Mouse (Mus musculus) brown adipose tissue, adult 24 weeks (tissue): ENCODE results near the gene Camk2d. TPM values are rescaled to one million over a fixed set of nuclear protein-coding genes. Genes with fewer than 3 reads are reported as not detected.

Experiments
- H3K27ac ChIP-seq: fragments of 200-500 bp; replicated peaks from 2 replicates; pipeline ENCODE4 v1.5.1; 2012; ENCODE audit warnings: low read depth, mild to moderate bottlenecking, low read length
- H3K4me1 ChIP-seq: fragments of 200-500 bp; 2 replicates; pipeline ENCODE4 v1.6.1; 2012; ENCODE audit warnings: low read length, mixed read lengths; ENCODE audit not compliant: control insufficient read depth, insufficient read depth, insufficient read length
- H3K4me3 ChIP-seq: fragments of 200-500 bp; 2 replicates; pipeline ENCODE4 v1.5.1; 2012; ENCODE audit warnings: low read depth, mild to moderate bottlenecking, low read length, moderate library complexity; ENCODE audit not compliant: insufficient read depth
- polyA plus RNA-seq: library from polyadenylated mRNA; stranded (reverse); fragments of >200 nt; gene quantifications from 2 replicates; pipeline ENCODE4 v1.2.4, GENCODE M21; 2012; ENCODE audit not compliant: missing spikeins, insufficient read depth, insufficient read length

The Camk2d gene
- polyA plus RNA-seq, 1 experiment, result 52.5 TPM

DNA sequence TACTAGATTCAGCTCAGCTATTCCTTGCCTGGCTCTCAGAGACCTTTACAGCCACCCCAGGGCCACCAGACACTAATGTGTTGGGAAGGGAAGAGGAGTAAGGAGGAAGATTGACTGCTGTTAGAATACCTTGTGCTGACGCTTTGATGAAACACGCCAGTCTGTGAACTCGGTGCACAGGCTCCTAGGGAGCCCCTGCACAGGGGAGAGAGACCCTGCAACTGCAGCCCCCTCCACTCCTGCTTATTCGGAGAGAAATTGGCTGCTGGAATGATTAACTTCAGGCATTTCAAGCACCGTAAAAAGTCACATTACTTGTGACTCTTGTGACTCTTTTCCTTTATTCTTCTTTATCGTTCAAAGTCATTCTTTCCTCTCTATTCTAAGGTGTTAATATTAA is 75.2 kb downstream of the Camk2d start:
- no peak overlapping the region for H3K27ac ChIP-seq

DNA sequence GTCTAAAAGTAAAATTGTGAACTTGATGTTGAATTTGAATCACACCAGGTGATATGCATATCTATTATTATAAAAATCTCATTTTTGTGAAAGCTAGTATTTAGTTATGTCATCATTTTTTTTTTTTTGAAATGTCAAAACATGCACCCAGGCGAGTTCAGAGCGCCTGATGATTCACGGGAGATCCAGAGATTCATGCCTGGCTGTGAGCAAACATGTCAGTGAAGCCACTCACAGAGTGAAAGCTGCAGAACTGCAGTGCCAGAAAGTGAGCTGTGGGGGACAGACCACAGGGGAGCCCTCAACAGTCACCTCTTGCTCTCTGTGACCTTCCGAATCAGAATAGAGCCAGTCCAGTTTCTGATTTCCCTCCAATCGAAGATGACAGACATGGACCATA is 84.9 kb downstream of the Camk2d start:
- no peak overlapping the region for H3K27ac ChIP-seq
- H3K4me3 ChIP-seq, result no peak overlapping the region
- H3K4me1 ChIP-seq, result peaks cover 6% of the 10 kb centered on the region

More for the DNA sequence above, 75.2 kb downstream of the Camk2d start:
- Histone ChIP-seq H3K4me1 (peaks cover 13% of the 10 kb centered on the region), H3K4me3 (no peak overlapping the region)

DNA sequence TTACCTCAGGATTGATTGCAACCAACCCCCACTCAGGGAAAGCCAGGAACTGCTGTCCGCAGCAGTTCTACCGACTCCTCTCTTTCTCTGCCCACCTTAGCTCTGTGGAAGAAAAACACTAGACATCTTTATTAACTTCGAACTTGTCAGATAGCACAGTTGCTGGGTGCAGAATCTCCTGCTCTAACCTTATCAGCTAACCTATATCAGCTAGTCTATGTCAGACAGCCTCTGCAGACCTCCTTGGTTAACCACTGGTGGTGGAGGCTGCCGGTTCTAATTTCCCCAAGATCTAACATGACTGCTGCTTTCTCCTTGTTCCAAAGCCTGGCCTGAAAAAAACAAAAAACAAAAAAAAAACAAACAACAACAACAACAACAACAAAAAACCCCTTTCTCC is 85.9 kb downstream of the Camk2d start:
- Histone ChIP-seq H3K27ac (no peak overlapping the region), H3K4me3 (no peak overlapping the region)

DNA sequence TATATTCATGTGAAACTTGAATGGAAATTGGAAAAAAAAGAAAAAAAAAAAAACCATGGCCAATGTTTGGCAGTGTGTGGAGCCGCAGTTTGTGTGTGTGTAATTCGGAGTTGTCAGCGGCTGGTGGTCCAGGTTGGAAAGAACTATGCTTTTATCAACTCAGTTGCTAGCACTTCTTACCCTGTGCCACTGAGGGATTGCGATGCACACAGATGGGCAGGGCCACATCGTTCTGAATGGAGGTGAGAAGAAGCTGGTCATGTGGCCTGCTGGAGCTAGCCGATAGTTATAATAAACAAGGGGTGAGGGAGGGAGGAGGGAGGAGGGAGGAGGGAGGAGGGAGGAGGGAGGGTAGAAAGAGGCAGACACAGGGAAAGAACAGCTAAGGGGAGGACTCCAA is 89.3 kb downstream of the Camk2d start:
- Histone ChIP-seq H3K4me1 (peaks cover 6% of the 10 kb centered on the region), H3K27ac (no peak overlapping the region)

More for the DNA sequence above, 85.9 kb downstream of the Camk2d start:
- peaks cover 6% of the 10 kb centered on the region for H3K4me1 ChIP-seq

DNA sequence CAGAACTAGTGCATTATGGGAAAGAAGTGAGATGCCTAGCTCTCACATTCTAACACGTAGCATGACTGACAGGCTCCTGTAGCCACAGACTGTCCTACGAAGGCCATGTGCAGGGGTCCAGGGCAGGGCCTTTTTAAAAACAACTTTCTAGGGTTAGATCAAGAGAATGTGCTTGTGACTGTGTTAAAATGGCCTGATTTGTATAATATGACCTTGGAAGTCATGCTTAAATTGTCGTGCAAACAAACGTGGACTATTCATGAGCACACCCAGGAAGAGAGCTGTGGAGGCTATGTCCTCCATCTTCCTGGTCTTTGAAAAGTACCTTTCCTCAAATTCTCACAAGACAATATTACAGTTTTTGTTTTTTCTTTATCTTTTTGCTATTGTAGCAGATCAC is 91.0 kb downstream of the Camk2d start:
- no peak overlapping the region for H3K27ac ChIP-seq
- peaks cover 5% of the 10 kb centered on the region for H3K4me1 ChIP-seq
- no peak overlapping the region for H3K4me3 ChIP-seq

More for the DNA sequence above, 89.3 kb downstream of the Camk2d start:
- no peak overlapping the region for H3K4me3 ChIP-seq

DNA sequence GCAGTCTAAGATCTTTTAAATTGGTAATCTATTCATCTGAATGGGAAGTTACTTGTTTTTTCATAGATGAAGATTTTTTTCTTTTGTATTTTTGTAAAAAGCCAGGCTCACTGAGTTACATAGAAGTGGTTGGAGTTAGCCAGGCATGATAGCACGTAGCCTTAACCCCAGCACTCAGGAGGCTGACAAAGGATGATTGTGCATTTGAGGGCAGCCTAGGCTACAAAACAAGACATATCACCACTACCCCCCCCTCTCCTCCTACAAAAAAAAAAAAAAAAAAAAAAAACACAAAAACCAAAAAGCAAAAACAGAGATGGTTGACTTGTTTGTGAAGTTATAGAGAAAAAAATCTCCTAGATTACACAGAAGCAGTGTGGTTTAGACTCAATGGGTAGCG is 92.4 kb downstream of the Camk2d start:
- Histone ChIP-seq H3K27ac (no peak overlapping the region), H3K4me1 (peaks cover 9% of the 10 kb centered on the region), H3K4me3 (no peak overlapping the region)

DNA sequence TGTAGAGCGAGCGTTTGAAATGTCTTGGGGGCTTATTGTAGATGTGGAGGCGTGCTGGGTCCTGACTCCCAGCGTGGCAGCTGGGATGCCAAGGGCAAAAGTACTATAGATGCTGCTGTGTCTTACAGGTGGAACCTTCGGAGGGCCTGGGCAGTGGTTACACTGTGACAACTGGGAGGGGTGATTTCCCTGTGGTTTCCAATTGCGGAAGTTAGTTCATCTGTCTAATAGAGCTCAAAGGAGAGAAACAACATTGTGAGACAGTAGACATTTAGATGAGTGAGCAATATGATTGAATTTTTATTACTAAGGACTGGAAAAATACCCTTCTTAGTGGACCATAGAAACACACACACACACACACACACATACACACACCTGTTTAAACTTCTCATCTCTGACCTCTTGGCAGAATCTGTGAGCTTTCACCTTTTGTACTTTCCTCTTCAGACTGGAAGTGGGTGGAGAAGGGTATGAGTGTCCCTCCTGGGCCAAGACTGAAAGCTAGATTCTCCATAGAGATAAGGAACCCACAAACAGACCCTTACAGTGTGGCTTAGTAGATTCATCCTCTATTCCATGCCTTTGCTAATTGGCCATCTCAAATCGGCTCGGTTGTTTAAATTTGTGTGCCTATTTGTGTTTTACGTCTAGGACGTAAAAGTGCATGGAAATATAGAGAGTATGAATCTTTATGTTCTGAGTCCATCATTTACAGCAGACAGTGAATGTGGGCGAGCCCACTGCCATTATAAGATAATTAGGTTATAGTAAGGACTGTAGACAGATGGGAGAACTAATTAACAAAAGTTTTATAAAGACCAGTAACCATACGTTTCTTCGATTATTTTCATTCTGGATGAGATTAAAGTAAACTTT is 94.8 kb downstream of the Camk2d start:
- Histone ChIP-seq H3K4me1 (peaks cover 16% of the 10 kb centered on the region), H3K4me3 (no peak overlapping the region), H3K27ac (no peak overlapping the region)

DNA sequence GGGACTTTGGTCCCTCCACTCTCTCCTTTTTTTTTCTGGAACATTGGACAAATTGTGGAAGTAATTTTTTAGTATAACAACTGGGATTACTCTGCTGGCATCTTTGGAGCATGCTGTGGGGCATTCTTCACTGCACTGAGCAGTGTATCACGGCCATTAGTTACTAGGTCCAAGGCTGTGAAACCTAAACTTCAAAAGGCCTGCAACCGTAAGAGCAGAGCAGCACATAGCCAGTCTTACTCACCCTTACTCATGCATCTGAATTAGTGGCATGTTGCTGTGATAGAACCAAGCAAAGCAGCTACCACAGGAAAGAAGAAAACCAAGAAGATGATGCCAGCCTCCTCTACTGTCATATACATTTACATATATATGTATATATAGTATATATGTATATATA is 95.5 kb downstream of the Camk2d start:
- Histone ChIP-seq H3K27ac (no peak overlapping the region), H3K4me3 (no peak overlapping the region), H3K4me1 (peaks cover 16% of the 10 kb centered on the region)

DNA sequence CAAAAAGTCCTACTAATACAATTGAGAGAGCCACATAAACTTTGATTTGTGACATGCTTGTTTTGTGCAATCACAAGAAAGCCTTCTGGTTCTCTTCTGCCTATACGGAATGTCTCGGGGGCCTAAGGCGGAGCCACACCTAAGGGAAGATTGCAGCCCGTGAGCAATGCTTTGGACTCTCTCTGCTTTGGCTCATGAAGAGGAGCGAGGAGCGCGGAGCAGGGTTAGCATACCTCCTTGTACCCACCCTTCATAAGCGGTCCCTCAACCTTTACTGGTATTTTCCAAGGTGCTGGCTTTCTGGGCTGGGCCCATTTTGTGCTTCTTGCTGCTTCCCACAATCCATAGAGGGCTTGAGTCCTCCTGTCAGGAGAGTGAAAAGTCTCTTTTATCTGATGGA is 96.7 kb downstream of the Camk2d start:
- Histone ChIP-seq H3K27ac (peak overlapping the region; percentile 86), H3K4me1 (peaks cover 16% of the 10 kb centered on the region), H3K4me3 (peak overlapping the region; percentile 55)

DNA sequence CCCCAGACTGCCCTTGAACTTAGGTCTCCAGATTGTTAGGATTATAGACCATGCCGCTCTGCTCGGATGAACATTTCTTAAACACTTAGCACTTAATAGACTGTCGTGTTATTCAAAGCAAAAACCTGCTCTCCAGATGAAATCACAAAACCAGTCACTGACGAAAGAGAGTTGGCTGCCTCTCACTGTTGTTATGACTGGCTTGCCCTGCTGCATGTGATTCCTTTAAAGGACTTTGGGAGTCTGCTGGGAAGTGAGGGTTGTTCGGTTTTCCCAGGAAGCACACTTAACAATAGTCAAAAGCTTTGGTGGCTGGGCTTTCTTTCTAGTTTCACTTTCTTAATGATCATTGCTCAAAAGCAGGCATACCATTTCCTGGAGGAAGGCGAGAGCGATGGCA is 97.2 kb downstream of the Camk2d start:
- Histone ChIP-seq H3K4me3 (peak overlapping the region; percentile 55), H3K4me1 (peaks cover 16% of the 10 kb centered on the region), H3K27ac (peak overlapping the region; percentile 86)

DNA sequence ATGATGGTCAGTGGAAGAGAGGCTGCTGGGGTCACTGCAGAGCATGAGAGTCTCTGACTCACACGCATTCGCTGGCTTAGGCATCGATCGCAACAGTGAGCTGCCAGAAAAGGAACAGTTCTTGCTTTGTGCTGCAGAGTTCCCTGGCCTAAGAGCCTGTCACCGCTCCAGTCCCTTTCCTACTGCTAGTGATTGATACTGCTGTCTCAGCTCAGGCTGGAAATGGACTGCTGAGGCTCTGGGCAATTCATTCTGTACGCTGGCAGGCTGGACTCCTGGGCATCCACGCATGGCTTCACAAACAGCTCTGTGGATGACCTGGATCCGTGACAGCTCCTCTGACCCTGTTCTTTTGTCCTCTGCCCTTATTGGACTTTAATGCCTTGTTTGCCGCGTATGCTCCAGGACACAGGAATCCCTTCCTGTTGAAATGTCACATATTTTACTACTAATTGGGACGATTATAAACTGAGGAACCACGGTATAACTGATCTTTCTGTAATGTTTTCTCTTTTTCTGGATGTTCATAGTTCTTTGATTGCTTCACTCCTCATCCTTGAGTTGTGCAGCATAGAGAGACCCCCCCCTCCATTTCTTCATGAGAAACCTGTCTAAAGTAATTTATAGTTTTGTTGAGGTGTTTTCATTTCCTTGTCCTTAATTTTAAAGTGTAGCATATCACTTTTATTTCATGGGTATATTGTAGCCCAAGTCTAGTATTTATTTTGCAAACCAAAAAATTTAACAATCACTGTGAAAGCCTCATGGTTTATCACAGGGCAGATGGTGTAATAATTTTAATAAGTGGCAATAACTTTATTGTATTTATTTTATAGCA is 99.6 kb downstream of the Camk2d start:
- Histone ChIP-seq H3K4me1 (peaks cover 14% of the 10 kb centered on the region), H3K4me3 (no peak overlapping the region), H3K27ac (peak overlapping the region; percentile 51)

DNA sequence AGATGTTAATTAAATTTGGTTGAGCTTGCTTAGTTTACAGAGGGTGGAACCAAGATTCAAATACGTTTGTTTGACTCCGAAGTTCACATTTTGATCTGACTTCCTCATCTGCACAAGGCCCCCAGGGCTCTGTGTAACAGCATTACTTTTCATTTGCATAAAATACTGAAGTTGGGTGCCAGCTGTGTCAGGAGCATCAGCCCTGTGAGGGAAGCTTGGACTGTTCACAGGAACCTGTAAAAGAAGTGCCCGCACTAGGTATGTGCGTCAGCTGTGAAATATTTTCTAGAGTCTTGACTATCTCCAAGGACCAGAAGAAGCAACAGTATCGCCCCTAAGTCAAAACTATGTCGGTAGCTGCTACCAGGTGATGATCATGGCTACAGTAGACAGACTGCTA is 100.5 kb downstream of the Camk2d start:
- Histone ChIP-seq H3K27ac (no peak overlapping the region; the same call in 1 of the 2 replicates), H3K4me1 (peaks cover 14% of the 10 kb centered on the region), H3K4me3 (no peak overlapping the region)

DNA sequence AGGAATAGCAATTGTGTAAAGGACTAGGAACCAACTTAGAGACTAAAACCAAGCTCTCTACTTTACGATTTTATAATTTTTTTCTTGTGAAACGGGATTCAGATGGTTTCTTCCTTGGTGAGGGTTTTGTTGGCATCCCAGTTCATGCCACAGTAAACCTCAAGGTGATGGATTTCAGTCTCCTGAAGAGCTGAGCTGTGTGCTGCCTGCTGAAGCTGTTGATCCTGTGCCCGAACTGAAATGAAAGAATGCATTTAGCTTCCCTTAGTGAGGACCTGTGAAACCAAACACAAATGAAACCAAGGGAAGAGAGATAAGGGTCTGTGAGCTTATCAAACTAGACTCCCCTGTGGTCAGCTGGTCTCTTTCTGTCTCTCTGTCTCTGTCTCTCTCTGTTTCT is 103.6 kb downstream of the Camk2d start:
- H3K27ac ChIP-seq, result no peak overlapping the region
- no peaks in the 10 kb centered on the region for H3K4me1 ChIP-seq
- no peak overlapping the region for H3K4me3 ChIP-seq

DNA sequence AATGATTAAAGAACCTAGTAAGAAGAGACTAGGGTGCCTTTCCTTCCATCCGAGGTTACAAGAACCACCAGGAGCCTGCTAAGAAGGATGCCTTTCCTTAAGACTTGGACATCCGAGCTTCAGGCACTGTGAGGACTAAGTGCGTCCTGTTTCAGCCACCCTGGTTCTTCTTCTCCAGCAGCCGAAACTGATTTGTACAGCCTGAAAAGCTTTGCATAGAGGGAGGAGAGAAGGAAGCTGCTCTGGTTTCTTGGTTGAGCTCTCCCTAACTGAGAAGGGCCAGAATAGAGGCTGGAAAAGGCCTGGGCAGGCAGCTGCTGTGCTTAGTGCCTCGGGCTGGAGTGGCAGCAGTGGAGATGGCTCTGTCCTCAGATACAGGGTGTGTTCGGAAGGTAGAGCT is 105.0 kb downstream of the Camk2d start:
- Histone ChIP-seq H3K4me3 (no peak overlapping the region), H3K4me1 (no peaks in the 10 kb centered on the region), H3K27ac (no peak overlapping the region)

DNA sequence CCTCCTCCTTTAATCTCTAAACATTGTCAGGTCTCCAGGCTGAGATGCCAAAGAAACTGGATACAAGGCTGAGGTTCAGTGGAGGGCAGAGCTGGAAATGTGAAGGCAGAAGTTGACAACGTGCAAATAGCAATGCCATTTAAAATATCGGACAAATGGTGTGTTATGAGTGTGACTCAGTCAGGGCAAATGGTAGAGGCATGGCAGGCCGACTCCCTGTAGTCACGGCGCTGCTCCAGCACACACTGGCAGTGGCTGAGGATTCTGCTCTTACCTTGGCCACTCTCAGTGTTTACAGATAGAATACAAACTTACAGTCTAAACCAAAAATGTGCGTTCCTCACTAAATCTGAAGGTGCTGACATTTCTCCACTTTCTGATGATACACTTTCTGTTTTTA is 105.5 kb downstream of the Camk2d start:
- Histone ChIP-seq H3K4me3 (no peak overlapping the region), H3K4me1 (no peaks in the 10 kb centered on the region), H3K27ac (no peak overlapping the region)
